Mouse (Mus musculus) hindbrain, embryonic 12.5 days (tissue): ENCODE measurements around the gene Lrp2. TPM values are rescaled to one million over a fixed set of nuclear protein-coding genes. Genes with fewer than 3 reads are reported as not detected.
A peak's percentile ranks its signal among the peaks of the same experiment; 100 is the strongest.

Source experiments
- ATAC-seq: fragments of 200-750 bp; cut with Nextera tagmentation; 2 replicates; pipeline ENCODE4 v1.8.0; 2017; ENCODE audit warnings: moderate TSS enrichment; ENCODE audit not compliant: low FRiP score
- H3K27ac ChIP-seq: fragments of 300-500 bp; sonication (generic); 2 replicates; pipeline ENCODE4 v1.5.1; 2016; ENCODE audit warnings: mild to moderate bottlenecking
- H3K27me3 ChIP-seq: fragments of 300-500 bp; sonication (generic); 2 replicates; pipeline ENCODE4 v1.6.1; 2016; ENCODE audit warnings: mild to moderate bottlenecking
- H3K36me3 ChIP-seq: fragments of 300-500 bp; sonication (generic); 2 replicates; pipeline ENCODE4 v1.6.1; 2016; ENCODE audit warnings: mild to moderate bottlenecking
- H3K4me1 ChIP-seq: fragments of 300-500 bp; sonication (generic); 2 replicates; pipeline ENCODE4 v1.6.1; 2016
- H3K4me2 ChIP-seq: fragments of 300-500 bp; sonication (generic); replicated peaks from 2 replicates; pipeline ENCODE4 v1.6.1; 2016; ENCODE audit warnings: mild to moderate bottlenecking
- H3K4me3 ChIP-seq: fragments of 300-500 bp; sonication (generic); 2 replicates; pipeline ENCODE4 v1.5.1; 2016; ENCODE audit warnings: mild to moderate bottlenecking
- H3K9ac ChIP-seq: fragments of 300-500 bp; sonication (generic); 2 replicates; pipeline ENCODE4 v1.6.1; 2016; ENCODE audit warnings: mild to moderate bottlenecking, moderate library complexity
- H3K9me3 ChIP-seq: fragments of 300-500 bp; sonication (generic); replicated peaks from 2 replicates; pipeline ENCODE4 v1.6.1; 2016; ENCODE audit warnings: mild to moderate bottlenecking
- WGBS: fragments of 180-500 bp; shearing (Covaris S2); methylation state at CpG from one replicate; pipeline ENCODE4 v1.1.7; 2016; 5-methylcytosine and 5-hydroxymethylcytosine counted together
- polyA plus RNA-seq: library from polyadenylated mRNA; unstranded; fragments of >200 nt; fragmentation: Nextera tagmentation; extraction: Ambion mirVana; gene quantifications from 2 replicates; pipeline ENCODE4 v1.2.1, GENCODE M21; 2016

Gene Lrp2
- polyA plus RNA-seq, 1 experiment from 2014 or later, result 3.2 TPM

DNA sequence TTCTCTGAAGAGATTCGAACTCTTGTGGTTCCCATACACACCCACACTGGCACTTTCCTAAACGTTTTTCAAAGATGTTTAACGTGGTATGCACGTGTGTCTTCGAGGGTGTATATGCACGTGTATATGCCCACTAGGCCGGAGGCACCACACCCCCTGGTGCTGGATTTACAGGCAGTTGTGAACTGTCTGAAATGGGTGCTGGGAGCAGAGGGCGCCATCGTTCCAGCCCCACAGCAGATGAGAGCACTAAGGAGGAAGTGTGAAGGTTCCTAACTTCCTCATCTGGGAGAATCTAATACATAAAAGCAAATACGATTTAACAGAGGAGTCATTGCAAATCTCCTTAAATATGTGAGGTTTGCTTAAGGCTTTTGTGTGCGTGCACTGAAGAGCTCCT is 39.0 kb downstream of the Lrp2 start:
- Histone ChIP-seq H3K9ac (no peak overlapping the region), H3K36me3 (no peaks in the 10 kb centered on the region), H3K27me3 (no peaks in the 10 kb centered on the region), H3K4me2 (no peak overlapping the region), H3K4me1 (0 out of 2 replicates have a peak, but pooled peaks cover 2% of the 10 kb centered on the region), H3K9me3 (no peaks in the 10 kb centered on the region), H3K4me3 (no peak overlapping the region), H3K27ac (no peak overlapping the region)
- no peak for ATAC-seq
- WGBS, result 84% methylated on average over 11 of the region's 11 CpGs

DNA sequence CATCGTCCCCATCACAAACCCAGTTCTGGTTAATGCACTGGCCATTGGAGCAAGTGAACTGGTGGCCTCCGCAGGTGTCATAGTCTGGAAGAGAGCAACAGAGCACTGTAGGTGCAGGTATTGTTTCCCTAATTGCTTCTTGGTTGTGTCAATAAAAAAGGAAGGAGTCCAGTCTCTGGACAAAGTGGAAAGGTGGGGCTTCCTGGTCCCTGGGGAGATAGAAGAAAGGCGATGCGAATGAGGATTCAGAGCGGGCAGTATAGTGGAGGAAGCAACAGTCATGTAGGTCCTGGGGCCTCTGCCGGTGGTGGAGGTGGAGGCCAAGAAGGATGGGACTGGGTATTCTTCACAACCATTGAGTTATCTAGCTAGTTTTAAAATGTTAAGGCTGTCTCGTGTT is 49.8 kb downstream of the Lrp2 start:
- no peak overlapping the region for H3K27ac ChIP-seq
- 83% methylated on average over 7 of the region's 7 CpGs for WGBS
- no peak for ATAC-seq

DNA sequence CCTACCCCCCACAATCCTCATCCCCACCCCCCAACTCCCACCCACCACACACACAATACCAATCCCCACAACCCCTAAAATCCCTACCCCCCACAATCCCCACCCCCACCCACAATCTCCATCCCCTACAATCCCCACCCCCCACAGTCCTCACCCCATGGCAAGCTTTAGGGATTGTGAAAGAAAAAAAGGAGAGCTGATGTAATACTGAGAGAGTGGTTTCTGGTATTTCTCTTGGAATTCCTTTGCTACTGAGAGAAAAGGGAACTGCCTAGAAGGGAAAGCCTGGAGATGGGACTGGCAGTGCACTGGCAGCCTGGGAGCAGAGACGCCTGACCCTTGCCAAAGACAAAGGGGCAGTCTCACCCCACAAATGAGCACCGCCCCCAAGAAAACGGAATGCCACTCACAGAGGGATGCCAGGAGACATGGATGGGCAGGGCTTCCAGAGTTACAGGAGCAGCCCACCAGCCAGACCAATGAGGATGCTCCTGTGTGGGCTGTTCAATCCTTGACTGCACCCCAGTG is 54.3 kb downstream of the Lrp2 start:
- no peaks in the 10 kb centered on the region for H3K9me3 ChIP-seq
- peak overlapping the region; percentile 23; the same call in 1 of the 2 replicates for H3K27ac ChIP-seq
- H3K4me1 ChIP-seq, result peaks cover 16% of the 10 kb centered on the region
- WGBS, result 15% methylated on average over 3 of the region's 3 CpGs
- H3K36me3 ChIP-seq, result no peaks in the 10 kb centered on the region
- H3K4me3 ChIP-seq, result no peak overlapping the region
- peak; percentile 81 for ATAC-seq
- H3K9ac ChIP-seq, result no peak overlapping the region
- H3K27me3 ChIP-seq, result no peaks in the 10 kb centered on the region
- no peak overlapping the region for H3K4me2 ChIP-seq

More for the DNA sequence above, 49.8 kb downstream of the Lrp2 start:
- Histone ChIP-seq H3K9ac (no peak overlapping the region), H3K4me1 (peaks cover 7% of the 10 kb centered on the region), H3K4me2 (no peak overlapping the region), H3K9me3 (no peaks in the 10 kb centered on the region), H3K4me3 (no peak overlapping the region), H3K27me3 (no peaks in the 10 kb centered on the region), H3K36me3 (no peaks in the 10 kb centered on the region)

- Histone ChIP-seq H3K4me1 (peaks cover 16% of the 10 kb centered on the region), H3K27ac (peak overlapping the region; percentile 23; the same call in 1 of the 2 replicates), H3K36me3 (no peaks in the 10 kb centered on the region), H3K4me3 (no peak overlapping the region), H3K4me2 (no peak overlapping the region), H3K9ac (no peak overlapping the region), H3K27me3 (no peaks in the 10 kb centered on the region), H3K9me3 (no peaks in the 10 kb centered on the region)
- ATAC-seq, result peak; percentile 54
- WGBS, result 11% methylated on average over 14 of the region's 14 CpGs
These were observed 55.0 kb downstream of the Lrp2 start for GRCm38 (mm10) chr2:69530691-69531527.

- WGBS, result 36% methylated on average over 5 of the region's 5 CpGs
These were observed 55.7 kb downstream of the Lrp2 start for GRCm38 (mm10) chr2:69530126-69530525.

GRCm38 (mm10) chr2:69520273-69520672 is 65.6 kb downstream of the Lrp2 start:
- H3K9me3 ChIP-seq, result no peaks in the 10 kb centered on the region
- no peak overlapping the region for H3K27ac ChIP-seq
- no peaks in the 10 kb centered on the region for H3K27me3 ChIP-seq
- H3K4me1 ChIP-seq, result no peaks in the 10 kb centered on the region
- 94% methylated on average over 2 of the region's 2 CpGs for WGBS
- no peak overlapping the region for H3K4me2 ChIP-seq
- no peak for ATAC-seq
- no peak overlapping the region for H3K4me3 ChIP-seq
- H3K36me3 ChIP-seq, result 0 out of 2 replicates have a peak, but pooled peaks cover 7% of the 10 kb centered on the region
- no peak overlapping the region for H3K9ac ChIP-seq

More at GRCm38 (mm10) chr2:69530126-69530525, 55.7 kb downstream of the Lrp2 start:
- no peaks in the 10 kb centered on the region for H3K27me3 ChIP-seq
- peaks cover 16% of the 10 kb centered on the region for H3K4me1 ChIP-seq
- H3K4me2 ChIP-seq, result no peak overlapping the region
- no peak overlapping the region for H3K9ac ChIP-seq
- no peak for ATAC-seq
- no peaks in the 10 kb centered on the region for H3K9me3 ChIP-seq
- H3K4me3 ChIP-seq, result no peak overlapping the region
- H3K36me3 ChIP-seq, result no peaks in the 10 kb centered on the region
- no peak overlapping the region for H3K27ac ChIP-seq

- ATAC-seq, result no peak
- no peaks in the 10 kb centered on the region for H3K4me1 ChIP-seq
- no peak overlapping the region for H3K4me2 ChIP-seq
- 0 out of 2 replicates have a peak, but pooled peaks cover 7% of the 10 kb centered on the region for H3K36me3 ChIP-seq
- H3K27me3 ChIP-seq, result no peaks in the 10 kb centered on the region
- H3K9ac ChIP-seq, result no peak overlapping the region
- H3K9me3 ChIP-seq, result no peaks in the 10 kb centered on the region
- H3K4me3 ChIP-seq, result no peak overlapping the region
- WGBS, result 88% methylated on average over 7 of the region's 7 CpGs
- no peak overlapping the region for H3K27ac ChIP-seq
These were observed 67.6 kb downstream of the Lrp2 start for GRCm38 (mm10) chr2:69518307-69518706.

DNA sequence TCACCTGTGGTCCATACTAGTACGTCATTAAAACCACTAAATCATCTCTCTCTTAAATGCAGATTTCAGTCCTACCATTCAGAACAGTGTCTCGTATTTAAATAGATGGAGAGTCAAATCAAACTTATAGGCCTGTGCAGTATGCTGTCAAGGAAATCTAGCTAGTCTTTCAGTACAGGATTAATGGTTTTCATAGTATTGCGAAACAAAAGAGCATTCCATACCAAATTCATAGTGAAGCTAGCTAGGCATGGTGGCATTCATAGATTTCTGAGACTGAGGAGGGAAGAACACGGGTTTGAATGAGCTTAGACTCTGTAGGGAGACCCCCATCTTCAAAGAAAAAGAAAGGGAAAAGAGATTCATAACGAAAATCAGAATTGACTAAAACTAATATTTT is 74.1 kb downstream of the Lrp2 start:
- 87% methylated on average over 5 of the region's 5 CpGs for WGBS
- H3K4me3 ChIP-seq, result no peak overlapping the region
- H3K4me2 ChIP-seq, result no peak overlapping the region
- no peaks in the 10 kb centered on the region for H3K27me3 ChIP-seq
- no peak overlapping the region for H3K27ac ChIP-seq
- ATAC-seq, result no peak
- H3K9me3 ChIP-seq, result no peaks in the 10 kb centered on the region
- H3K4me1 ChIP-seq, result no peaks in the 10 kb centered on the region
- no peak overlapping the region for H3K9ac ChIP-seq
- no peaks in the 10 kb centered on the region for H3K36me3 ChIP-seq

- H3K4me1 ChIP-seq, result no peaks in the 10 kb centered on the region
- H3K4me3 ChIP-seq, result no peak overlapping the region
- H3K27me3 ChIP-seq, result no peaks in the 10 kb centered on the region
- no peak for ATAC-seq
- no peak overlapping the region for H3K9ac ChIP-seq
- no peaks in the 10 kb centered on the region for H3K9me3 ChIP-seq
- no peak overlapping the region for H3K4me2 ChIP-seq
- no peaks in the 10 kb centered on the region for H3K36me3 ChIP-seq
- no peak overlapping the region for H3K27ac ChIP-seq
- 71% methylated on average over 9 of the region's 9 CpGs for WGBS
These were observed 85.5 kb downstream of the Lrp2 start for GRCm38 (mm10) chr2:69500357-69500756.

GRCm38 (mm10) chr2:69493130-69493529 is 92.7 kb downstream of the Lrp2 start:
- 90% methylated on average over 4 of the region's 4 CpGs for WGBS

DNA sequence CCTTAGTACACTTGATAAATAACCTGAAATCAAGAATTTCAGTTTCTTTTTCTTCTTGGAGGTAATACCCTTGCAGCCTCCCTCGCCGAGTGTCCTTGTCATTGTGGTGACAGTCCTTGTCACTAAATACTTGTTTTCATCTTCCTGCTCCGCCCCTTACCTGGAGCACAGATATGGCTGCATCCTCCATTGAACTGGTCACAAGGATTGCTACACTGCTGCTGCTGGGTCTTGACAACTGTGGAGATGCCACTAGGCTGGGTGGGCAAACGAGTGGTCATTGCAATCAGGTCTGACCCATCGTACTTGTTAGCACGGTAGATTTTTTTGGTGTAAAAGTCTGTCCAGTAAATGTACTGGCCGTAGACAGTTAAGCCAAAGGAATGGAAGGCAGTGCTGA is 104.9 kb downstream of the Lrp2 start:
- Histone ChIP-seq H3K4me1 (no peaks in the 10 kb centered on the region), H3K36me3 (no peaks in the 10 kb centered on the region), H3K9me3 (no peaks in the 10 kb centered on the region), H3K4me3 (no peak overlapping the region), H3K4me2 (no peak overlapping the region), H3K27ac (no peak overlapping the region), H3K9ac (no peak overlapping the region), H3K27me3 (no peaks in the 10 kb centered on the region)
- ATAC-seq, result no peak
- WGBS, result 91% methylated on average over 7 of the region's 7 CpGs

More at GRCm38 (mm10) chr2:69493130-69493529, 92.7 kb downstream of the Lrp2 start:
- no peak overlapping the region for H3K4me3 ChIP-seq
- H3K27ac ChIP-seq, result no peak overlapping the region
- ATAC-seq, result no peak
- H3K9ac ChIP-seq, result no peak overlapping the region
- no peak overlapping the region for H3K4me2 ChIP-seq
- no peaks in the 10 kb centered on the region for H3K27me3 ChIP-seq
- no peaks in the 10 kb centered on the region for H3K9me3 ChIP-seq
- H3K36me3 ChIP-seq, result no peaks in the 10 kb centered on the region
- no peaks in the 10 kb centered on the region for H3K4me1 ChIP-seq

DNA sequence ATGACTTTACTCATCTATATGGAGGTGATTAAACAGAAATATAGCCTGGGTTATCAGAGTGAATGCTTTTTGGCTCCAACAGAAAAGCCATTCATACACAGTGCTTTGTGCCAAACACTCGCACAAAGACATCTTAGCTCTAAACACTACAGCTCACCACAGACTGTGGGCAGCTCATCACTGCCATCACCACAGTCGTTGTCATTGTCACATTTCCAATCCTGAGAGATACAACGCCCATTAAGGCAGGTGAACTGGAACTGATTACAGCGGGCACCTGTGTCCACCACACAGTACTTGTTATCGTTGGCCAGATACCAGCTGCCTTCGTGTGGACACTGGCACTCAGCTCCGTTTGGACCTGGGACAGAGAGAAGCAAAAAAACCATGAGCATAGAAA is 106.0 kb downstream of the Lrp2 start:
- Histone ChIP-seq H3K36me3 (no peaks in the 10 kb centered on the region), H3K9ac (no peak overlapping the region), H3K4me1 (no peaks in the 10 kb centered on the region), H3K9me3 (no peaks in the 10 kb centered on the region), H3K4me2 (no peak overlapping the region), H3K27me3 (no peaks in the 10 kb centered on the region), H3K27ac (no peak overlapping the region), H3K4me3 (no peak overlapping the region)
- no peak for ATAC-seq
- 87% methylated on average over 7 of the region's 7 CpGs for WGBS

DNA sequence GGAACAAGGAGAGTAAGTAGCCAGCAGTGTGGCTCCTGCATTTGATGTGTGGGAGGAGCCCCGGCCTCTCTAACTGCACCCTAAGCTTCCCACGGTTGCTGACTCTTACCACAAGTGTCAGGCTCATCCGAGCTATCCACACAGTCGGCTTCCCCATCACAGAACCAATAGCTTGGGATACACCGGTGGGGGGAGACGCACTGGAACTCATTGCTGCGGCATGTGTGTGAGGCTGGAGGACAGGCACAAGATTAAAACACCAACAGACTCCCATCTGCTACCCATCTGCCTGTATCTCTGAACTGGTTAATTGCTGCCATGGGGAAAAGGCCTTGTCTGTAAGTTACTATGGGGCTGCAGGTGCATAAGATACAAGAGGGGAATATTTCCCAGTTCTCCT is 109.0 kb downstream of the Lrp2 start:
- Histone ChIP-seq H3K27ac (no peak overlapping the region), H3K4me1 (no peaks in the 10 kb centered on the region), H3K4me3 (no peak overlapping the region)

More for the DNA sequence above, 109.0 kb downstream of the Lrp2 start:
- H3K36me3 ChIP-seq, result no peaks in the 10 kb centered on the region
- ATAC-seq, result no peak
- H3K9me3 ChIP-seq, result no peaks in the 10 kb centered on the region
- 88% methylated on average over 7 of the region's 7 CpGs for WGBS
- no peaks in the 10 kb centered on the region for H3K27me3 ChIP-seq
- H3K4me2 ChIP-seq, result no peak overlapping the region
- H3K9ac ChIP-seq, result no peak overlapping the region
